Mouse (Mus musculus): ENCODE measurements around the gene Mrrf. TPM values are rescaled to one million over a fixed set of nuclear protein-coding genes. Genes with fewer than 3 reads are reported as not detected.

Gene Mrrf
- polyA plus RNA-seq, 1 experiment from 2014 or later: 21.0 TPM

GRCm38 (mm10) chr2:36214425-36214824, 78.2 kb downstream of the Mrrf start:
- ATAC-seq (ENCODE audit: low FRiP score, low TSS enrichment) (no peak; the same call in 1 of the 2 replicates), DNase-seq (ENCODE audit: low spot score) (no peak)
- TF ChIP-seq EP300 (optimal IDR thresholded peaks at IDR 0.05) (no peak), CTCF (IDR thresholded peaks at IDR 0.05; ENCODE audit: low read depth) (peak; percentile 75)
- Histone ChIP-seq H3K4me2 (replicated peaks; ENCODE audit: low read depth) (peak overlapping the region; percentile 32; the same call in 1 of the 2 replicates), H3K4me3 (ENCODE audit: low read depth, low read length) (no peak overlapping the region), H3K27ac (replicated peaks) (no peak overlapping the region), H3K9ac (ENCODE audit: low read length) (no peak overlapping the region), H3K36me3 (ENCODE audit: control insufficient read depth, insufficient read depth, low read length) (no peaks in the 10 kb centered on the region), H3K27me3 (ENCODE audit: control insufficient read depth, insufficient read depth, low read length) (peaks cover 3% of the 10 kb centered on the region; the same call in 1 of the 2 replicates), H3K9me3 (ENCODE audit: control insufficient read depth, low read length) (no peaks in the 10 kb centered on the region), H3K4me1 (replicated peaks; ENCODE audit: control insufficient read depth, insufficient read depth) (peaks cover 4% of the 10 kb centered on the region; the same call in 1 of the 2 replicates)
- 65% methylated on average over 5 of the region's 5 CpGs for WGBS

- ATAC-seq (ENCODE audit: low FRiP score, low TSS enrichment) (no peak), DNase-seq (ENCODE audit: low spot score) (no peak)
- WGBS: 92% methylated on average over 5 of the region's 5 CpGs
- no peak overlapping the region for H3K9ac ChIP-seq (ENCODE audit: low read length)
- H3K4me3 ChIP-seq (ENCODE audit: low read depth, low read length): no peak overlapping the region
- peaks cover 4% of the 10 kb centered on the region; the same call in 1 of the 2 replicates for H3K4me1 ChIP-seq (replicated peaks; ENCODE audit: control insufficient read depth, insufficient read depth)
- TF ChIP-seq EP300 (optimal IDR thresholded peaks at IDR 0.05) (no peak), CTCF (IDR thresholded peaks at IDR 0.05; ENCODE audit: low read depth) (no peak)
- peaks cover 3% of the 10 kb centered on the region; the same call in 1 of the 2 replicates for H3K27me3 ChIP-seq (ENCODE audit: control insufficient read depth, insufficient read depth, low read length)
- H3K36me3 ChIP-seq (ENCODE audit: control insufficient read depth, insufficient read depth, low read length): no peaks in the 10 kb centered on the region
- no peaks in the 10 kb centered on the region for H3K9me3 ChIP-seq (ENCODE audit: control insufficient read depth, low read length)
- H3K4me2 ChIP-seq (replicated peaks; ENCODE audit: low read depth): no peak overlapping the region
- no peak overlapping the region for H3K27ac ChIP-seq (replicated peaks)
Measured at GRCm38 (mm10) chr2:36215203-36215739, 79.1 kb downstream of the Mrrf start.

- Histone ChIP-seq H3K27me3 (ENCODE audit: control insufficient read depth, insufficient read depth, low read length) (no peaks in the 10 kb centered on the region), H3K4me1 (replicated peaks; ENCODE audit: control insufficient read depth, insufficient read depth) (peaks cover 4% of the 10 kb centered on the region; the same call in 1 of the 2 replicates), H3K36me3 (ENCODE audit: control insufficient read depth, insufficient read depth, low read length) (no peaks in the 10 kb centered on the region), H3K4me2 (replicated peaks; ENCODE audit: low read depth) (no peak overlapping the region), H3K4me3 (ENCODE audit: low read depth, low read length) (no peak overlapping the region), H3K9me3 (ENCODE audit: control insufficient read depth, low read length) (no peaks in the 10 kb centered on the region), H3K9ac (ENCODE audit: low read length) (no peak overlapping the region), H3K27ac (replicated peaks) (no peak overlapping the region)
- no peak for ATAC-seq (ENCODE audit: low FRiP score, low TSS enrichment)
- DNase-seq (ENCODE audit: low spot score): no peak
- TF ChIP-seq CTCF (IDR thresholded peaks at IDR 0.05; ENCODE audit: low read depth) (no peak), EP300 (optimal IDR thresholded peaks at IDR 0.05) (no peak)
Measured at GRCm38 (mm10) chr2:36216546-36216945, 80.4 kb downstream of the Mrrf start.

- 0 out of 2 replicates have a peak, but pooled peaks have one; percentile 7 for ATAC-seq (ENCODE audit: low FRiP score, low TSS enrichment)
- no peaks in the 10 kb centered on the region for H3K27me3 ChIP-seq (ENCODE audit: control insufficient read depth, insufficient read depth, low read length)
- WGBS: 20% methylated on average over 4 of the region's 4 CpGs
- DNase-seq (ENCODE audit: low spot score): no peak
- no peak overlapping the region for H3K4me3 ChIP-seq (ENCODE audit: low read depth, low read length)
- peaks cover 4% of the 10 kb centered on the region; the same call in 1 of the 2 replicates for H3K4me1 ChIP-seq (replicated peaks; ENCODE audit: control insufficient read depth, insufficient read depth)
- no peaks in the 10 kb centered on the region for H3K9me3 ChIP-seq (ENCODE audit: control insufficient read depth, low read length)
- TF ChIP-seq EP300 (optimal IDR thresholded peaks at IDR 0.05) (no peak), CTCF (IDR thresholded peaks at IDR 0.05; ENCODE audit: low read depth) (no peak)
- H3K4me2 ChIP-seq (replicated peaks; ENCODE audit: low read depth): no peak overlapping the region
- no peak overlapping the region for H3K27ac ChIP-seq (replicated peaks)
- H3K9ac ChIP-seq (ENCODE audit: low read length): no peak overlapping the region
- no peaks in the 10 kb centered on the region for H3K36me3 ChIP-seq (ENCODE audit: control insufficient read depth, insufficient read depth, low read length)
Measured at GRCm38 (mm10) chr2:36216953-36217573, 80.9 kb downstream of the Mrrf start.

GRCm38 (mm10) chr2:36217692-36218233, 81.6 kb downstream of the Mrrf start:
- Histone ChIP-seq H3K4me2 (replicated peaks; ENCODE audit: low read depth) (no peak overlapping the region), H3K9ac (ENCODE audit: low read length) (no peak overlapping the region), H3K9me3 (ENCODE audit: control insufficient read depth, low read length) (no peaks in the 10 kb centered on the region), H3K36me3 (ENCODE audit: control insufficient read depth, insufficient read depth, low read length) (no peaks in the 10 kb centered on the region), H3K4me3 (ENCODE audit: low read depth, low read length) (no peak overlapping the region), H3K4me1 (replicated peaks; ENCODE audit: control insufficient read depth, insufficient read depth) (peaks cover 4% of the 10 kb centered on the region; the same call in 1 of the 2 replicates), H3K27me3 (ENCODE audit: control insufficient read depth, insufficient read depth, low read length) (no peaks in the 10 kb centered on the region), H3K27ac (replicated peaks) (peak overlapping the region; percentile 3; the same call in 1 of the 2 replicates)
- DNase-seq (ENCODE audit: low spot score) (no peak), ATAC-seq (ENCODE audit: low FRiP score, low TSS enrichment) (no peak)
- WGBS: 35% methylated on average over 5 of the region's 5 CpGs
- no peak for TF ChIP-seq CTCF (IDR thresholded peaks at IDR 0.05; ENCODE audit: low read depth)
- TF ChIP-seq EP300 (optimal IDR thresholded peaks at IDR 0.05): no peak

- Histone ChIP-seq H3K4me3 (ENCODE audit: low read depth, low read length) (no peak overlapping the region), H3K9ac (ENCODE audit: low read length) (no peak overlapping the region), H3K36me3 (ENCODE audit: control insufficient read depth, insufficient read depth, low read length) (no peaks in the 10 kb centered on the region), H3K27me3 (ENCODE audit: control insufficient read depth, insufficient read depth, low read length) (no peaks in the 10 kb centered on the region), H3K4me1 (replicated peaks; ENCODE audit: control insufficient read depth, insufficient read depth) (peaks cover 4% of the 10 kb centered on the region; the same call in 1 of the 2 replicates), H3K27ac (replicated peaks) (no peak overlapping the region), H3K4me2 (replicated peaks; ENCODE audit: low read depth) (no peak overlapping the region), H3K9me3 (ENCODE audit: control insufficient read depth, low read length) (no peaks in the 10 kb centered on the region)
- WGBS: 87% methylated on average over 8 of the region's 8 CpGs
- TF ChIP-seq CTCF (IDR thresholded peaks at IDR 0.05; ENCODE audit: low read depth): no peak
- no peak for TF ChIP-seq EP300 (optimal IDR thresholded peaks at IDR 0.05)
- DNase-seq (ENCODE audit: low spot score): no peak
- no peak for ATAC-seq (ENCODE audit: low FRiP score, low TSS enrichment)
Measured at GRCm38 (mm10) chr2:36220106-36220505, 83.9 kb downstream of the Mrrf start.
